Mouse (Mus musculus) heart, adult 2 months (tissue): ENCODE measurements around the gene Sh3rf1. TPM values are rescaled to one million over a fixed set of nuclear protein-coding genes. Genes with fewer than 3 reads are reported as not detected.

Source experiments
- DNase-seq, 2 experiments: peaks; one replicate each; pipeline ENCODE4 v3.0.0; 2021
- H3K27ac ChIP-seq: fragments of 200-600 bp; 2 replicates; pipeline ENCODE4 v1.8.1; 2022
- H3K27me3 ChIP-seq: fragments of 200-500 bp; 2 replicates; pipeline ENCODE4 v1.6.1; 2012; ENCODE audit warnings: mild to moderate bottlenecking, low read length, inconsistent platforms, mixed read lengths; ENCODE audit not compliant: control insufficient read depth, insufficient read depth
- H3K36me3 ChIP-seq: fragments of 200-500 bp; 2 replicates; pipeline ENCODE4 v1.6.1; 2012; ENCODE audit warnings: low read length, inconsistent platforms; ENCODE audit not compliant: control insufficient read depth, insufficient read depth
- H3K4me1 ChIP-seq: fragments of 200-500 bp; 2 replicates; pipeline ENCODE4 v1.6.1; 2011; ENCODE audit warnings: low read length; ENCODE audit not compliant: control insufficient read depth, insufficient read depth
- H3K4me3 ChIP-seq: fragments of 200-600 bp; 2 replicates; pipeline ENCODE4 v1.8.1; 2022
- H3K79me2 ChIP-seq: fragments of 200-500 bp; replicated peaks from 2 replicates; pipeline ENCODE4 v1.6.1; 2012; ENCODE audit warnings: mild to moderate bottlenecking, inconsistent platforms, low read length, moderate library complexity, mixed read lengths; ENCODE audit not compliant: control insufficient read depth, insufficient read depth
- H3K9ac ChIP-seq: fragments of 200-500 bp; 2 replicates; pipeline ENCODE4 v1.6.1; 2012; ENCODE audit warnings: low read depth, mild to moderate bottlenecking, control low read depth, inconsistent platforms, low read length, mixed read lengths
- CTCF ChIP-seq: fragments of 200-600 bp; IDR thresholded peaks from 2 replicates; pipeline ENCODE4 v1.8.1; 2022; ENCODE audit warnings: antibody characterized with exemption, mild to moderate bottlenecking, moderate library complexity
- EP300 ChIP-seq: fragments of 200-500 bp; IDR thresholded peaks from 2 replicates; pipeline ENCODE4 v1.6.1; 2011; ENCODE audit warnings: low read depth, low read length, control low read depth; ENCODE audit not compliant: insufficient read depth
- POLR2A ChIP-seq: fragments of 200-500 bp; IDR thresholded peaks from 2 replicates; pipeline ENCODE4 v1.6.1; 2011; ENCODE audit warnings: mild to moderate bottlenecking, low read depth, low read length, control low read depth; ENCODE audit not compliant: insufficient read depth
- WGBS: fragments of 180-500 bp; shearing (Covaris S2); methylation state at CpG from one replicate; pipeline ENCODE4 v1.1.7; 2018; 5-methylcytosine and 5-hydroxymethylcytosine counted together
- intact Hi-C: fragments of 180-260 bp; cut with DNase I; formaldehyde crosslinking; loops from one replicate; pipeline ENCODE4 v1.15.1; 2025
- polyA plus RNA-seq: library from polyadenylated mRNA; depleted of rRNA; stranded (reverse); fragments of >200 nt; gene quantifications from 2 replicates; pipeline ENCODE4 v1.2.3, GENCODE M21; 2012
- total RNA-seq, 2 experiments: library from RNA; stranded (reverse); gene quantifications; 2 replicates each; pipeline ENCODE4 v1.2.3; 2021

Sh3rf1 gene
- total and polyA plus RNA-seq, 3 experiments = 3.1 to 4.9 (median 4.8) TPM

GRCm38 (mm10) chr8:61282303-61283168 is 58.9 kb downstream of the Sh3rf1 start:
- TF ChIP-seq CTCF (no peak), EP300 (no peak), POLR2A (no peak)
- intact Hi-C loops = loop anchor here (2.0 kb wide), 1 partner anchor 58 kb away; no protein-coding TSS in a partner anchor
- no peaks in the 10 kb centered on the region for H3K36me3 ChIP-seq
- H3K4me1 ChIP-seq = peaks cover 13% of the 10 kb centered on the region
- no peak overlapping the region for H3K4me3 ChIP-seq
- WGBS = 67% methylated on average over 10 of the region's 10 CpGs
- H3K27ac ChIP-seq = no peak overlapping the region
- H3K79me2 ChIP-seq = no peaks in the 10 kb centered on the region; the same call in 1 of the 2 replicates
- no peaks in the 10 kb centered on the region for H3K27me3 ChIP-seq
- H3K9ac ChIP-seq = no peak overlapping the region
- DNase-seq = no peak

- H3K27me3 ChIP-seq = no peaks in the 10 kb centered on the region
- H3K4me1 ChIP-seq = peaks cover 13% of the 10 kb centered on the region
- no peak for TF ChIP-seq CTCF
- TF ChIP-seq POLR2A = no peak
- TF ChIP-seq EP300 = no peak
- peak; percentile 39 to 42 for DNase-seq
- no peak overlapping the region for H3K9ac ChIP-seq
- intact Hi-C loops = loop anchor here (2.0 kb wide), 1 partner anchor 59 kb away; no protein-coding TSS in a partner anchor
- H3K27ac ChIP-seq = no peak overlapping the region
- 32% methylated on average over 12 of the region's 12 CpGs for WGBS
- H3K36me3 ChIP-seq = no peaks in the 10 kb centered on the region
- H3K4me3 ChIP-seq = no peak overlapping the region
- no peaks in the 10 kb centered on the region; the same call in 1 of the 2 replicates for H3K79me2 ChIP-seq
Measured at GRCm38 (mm10) chr8:61283169-61284081, 59.8 kb downstream of the Sh3rf1 start.

DNA sequence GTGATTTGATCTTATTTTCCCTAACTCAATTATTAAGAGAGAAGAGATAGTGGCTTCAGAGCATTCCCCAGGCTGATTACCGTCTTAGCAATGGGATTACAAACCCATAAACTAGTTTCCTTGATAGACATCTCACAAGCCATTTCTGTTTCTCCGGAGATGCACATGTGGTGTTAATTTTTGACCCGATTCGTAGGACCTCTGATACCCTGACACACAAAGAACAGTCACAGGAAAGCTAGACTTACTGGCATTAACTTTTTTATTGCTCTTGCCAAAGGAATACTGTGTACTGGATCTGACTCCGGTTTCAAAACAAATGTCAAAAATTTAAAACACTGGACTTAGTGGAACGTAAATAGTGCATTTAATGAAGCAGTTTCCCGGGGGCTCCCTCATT is 62.2 kb downstream of the Sh3rf1 start:
- DNase-seq = no peak
- TF ChIP-seq EP300 (no peak), POLR2A (no peak), CTCF (no peak)
- Histone ChIP-seq H3K36me3 (peaks cover 2% of the 10 kb centered on the region), H3K9ac (no peak overlapping the region), H3K4me3 (no peak overlapping the region), H3K79me2 (no peaks in the 10 kb centered on the region; the same call in 1 of the 2 replicates), H3K27me3 (no peaks in the 10 kb centered on the region), H3K27ac (no peak overlapping the region), H3K4me1 (peaks cover 13% of the 10 kb centered on the region)
- 80% methylated on average over 7 of the region's 7 CpGs for WGBS
- intact Hi-C loops = loop anchor here (5.0 kb wide), 1 partner anchor 34 kb away; no protein-coding TSS in a partner anchor

GRCm38 (mm10) chr8:61286394-61286793 is 62.7 kb downstream of the Sh3rf1 start:
- Histone ChIP-seq H3K27me3 (no peaks in the 10 kb centered on the region), H3K4me1 (peaks cover 13% of the 10 kb centered on the region), H3K9ac (no peak overlapping the region), H3K4me3 (no peak overlapping the region), H3K27ac (no peak overlapping the region), H3K36me3 (peaks cover 2% of the 10 kb centered on the region), H3K79me2 (no peaks in the 10 kb centered on the region; the same call in 1 of the 2 replicates)
- intact Hi-C loops = loop anchor here (5.0 kb wide), 1 partner anchor 34 kb away; no protein-coding TSS in a partner anchor
- TF ChIP-seq CTCF = no peak
- TF ChIP-seq EP300 = no peak
- TF ChIP-seq POLR2A = no peak
- no peak for DNase-seq
- WGBS = 83% methylated on average over 7 of the region's 7 CpGs

GRCm38 (mm10) chr8:61286795-61287385 is 63.2 kb downstream of the Sh3rf1 start:
- Histone ChIP-seq H3K36me3 (peaks cover 2% of the 10 kb centered on the region), H3K27ac (no peak overlapping the region), H3K27me3 (no peaks in the 10 kb centered on the region), H3K4me3 (no peak overlapping the region), H3K79me2 (no peaks in the 10 kb centered on the region; the same call in 1 of the 2 replicates), H3K9ac (no peak overlapping the region), H3K4me1 (peaks cover 13% of the 10 kb centered on the region)
- DNase-seq = no peak
- WGBS = 71% methylated on average over 14 of the region's 14 CpGs
- intact Hi-C loops = loop anchor here (5.0 kb wide), 1 partner anchor 35 kb away; no protein-coding TSS in a partner anchor
- TF ChIP-seq CTCF = no peak
- no peak for TF ChIP-seq EP300
- no peak for TF ChIP-seq POLR2A
